Mouse (Mus musculus) kidney, adult 2 months (tissue): ENCODE data around the gene Hsd17b7.

ENCODE experiments used
- CTCF ChIP-seq: fragments of 200-500 bp; conservative IDR thresholded peaks from 2 replicates; pipeline ENCODE4 v1.5.1; 2011; ENCODE audit warnings: low read depth, mild to moderate bottlenecking, control low read depth, low read length, moderate library complexity, mixed read lengths; ENCODE audit not compliant: insufficient read depth, insufficient read length
- POLR2A ChIP-seq: fragments of 200-500 bp; IDR thresholded peaks from one replicate; pipeline ENCODE4 v1.6.1; 2011; ENCODE audit warnings: low read depth, low read length, control low read depth

DNA sequence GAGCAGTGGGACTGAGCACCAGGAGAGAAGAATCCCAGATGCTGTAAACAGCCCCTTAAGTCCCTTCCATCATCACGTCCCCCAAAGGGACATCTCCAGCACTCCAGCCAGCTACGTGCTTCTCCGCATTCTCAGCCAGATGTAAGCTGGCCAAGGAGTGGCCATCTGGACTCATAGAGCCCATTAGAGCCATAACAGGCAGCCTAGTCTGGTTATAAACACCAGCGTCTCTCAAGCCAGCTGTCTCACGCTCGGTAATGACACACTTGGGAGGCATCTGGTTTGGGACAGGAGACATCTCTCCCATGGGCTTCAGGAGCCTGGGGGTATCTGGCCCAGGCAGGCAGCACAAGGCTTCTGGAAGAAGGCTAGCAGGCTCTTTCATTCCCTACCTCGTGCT lies 52.4 kb downstream of the Hsd17b7 start:
- TF ChIP-seq POLR2A = no peak
- no peak for TF ChIP-seq CTCF
